Mouse (Mus musculus): ENCODE results near the gene Rarg. TPM values are rescaled to one million over a fixed set of nuclear protein-coding genes. Genes with fewer than 3 reads are reported as not detected.

The Rarg gene
- 3.6 TPM for polyA plus RNA-seq (2014; fragmentation: Illumina TruSeq; extraction: RNeasy Lipid Tissue Mini Kit (QIAGEN cat#74804); ENCODE audit: low read depth, low replicate concordance)

GRCm38 (mm10) chr15:102257202-102258075 lies at the start of gene Rarg:
Gene Rarg, minus strand, starts transcription at chr15:102257517.

GRCm38 (mm10) chr15:102295633-102296367 lies 38.5 kb upstream of the Rarg start, which contains the start of gene Espl1:
Gene Espl1, plus strand, starts transcription at chr15:102296266.

GRCm38 (mm10) chr15:102279092-102279782 lies 21.9 kb upstream of the Rarg start, which contains the start of gene Mfsd5:
Gene Mfsd5, plus strand, starts transcription at chr15:102279454.

GRCm38 (mm10) chr15:102270274-102270960 lies 13.1 kb upstream of the Rarg start, which contains the start of gene Gm9918:
Gene Gm9918, plus strand, starts transcription at chr15:102270563.

GRCm38 (mm10) chr15:102231748-102232147 lies 25.6 kb downstream of the Rarg start, which contains the start of gene Itgb7:
Gene Itgb7, minus strand, starts transcription at chr15:102231944.

GRCm38 (mm10) chr15:102204674-102205505 lies 52.4 kb downstream of the Rarg start, which contains the start of gene Csad:
Gene Csad, minus strand, starts transcription at chr15:102204724.

GRCm38 (mm10) chr15:102202971-102203834 lies 54.1 kb downstream of the Rarg start, which contains the start of gene Zfp740:
Gene Zfp740, plus strand, starts transcription at chr15:102203249.

Other genes starting within 250 kb of the Rarg start
- 14.7 TPM for gene Krt18, start 229.3 kb downstream of the Rarg start, polyA plus RNA-seq (2014; fragmentation: Illumina TruSeq; extraction: RNeasy Lipid Tissue Mini Kit (QIAGEN cat#74804); ENCODE audit: low read depth, low replicate concordance)
- gene Eif4b, start 183.7 kb downstream of the Rarg start, polyA plus RNA-seq (2014; fragmentation: Illumina TruSeq; extraction: RNeasy Lipid Tissue Mini Kit (QIAGEN cat#74804); ENCODE audit: low read depth, low replicate concordance) = 230 TPM
- gene Tns2, start 157.1 kb downstream of the Rarg start, polyA plus RNA-seq (2014; fragmentation: Illumina TruSeq; extraction: RNeasy Lipid Tissue Mini Kit (QIAGEN cat#74804); ENCODE audit: low read depth, low replicate concordance) = 17.3 TPM
- gene Spryd3, start 121.3 kb downstream of the Rarg start, polyA plus RNA-seq (2014; fragmentation: Illumina TruSeq; extraction: RNeasy Lipid Tissue Mini Kit (QIAGEN cat#74804); ENCODE audit: low read depth, low replicate concordance) = 1.5 TPM
- 0.41 TPM for gene Igfbp6, start 113.2 kb downstream of the Rarg start, polyA plus RNA-seq (2014; fragmentation: Illumina TruSeq; extraction: RNeasy Lipid Tissue Mini Kit (QIAGEN cat#74804); ENCODE audit: low read depth, low replicate concordance)
- 0.32 TPM for gene Soat2, start 107.0 kb downstream of the Rarg start, polyA plus RNA-seq (2014; fragmentation: Illumina TruSeq; extraction: RNeasy Lipid Tissue Mini Kit (QIAGEN cat#74804); ENCODE audit: low read depth, low replicate concordance)
- gene Zfp740, start 54.3 kb downstream of the Rarg start, polyA plus RNA-seq (2014; fragmentation: Illumina TruSeq; extraction: RNeasy Lipid Tissue Mini Kit (QIAGEN cat#74804); ENCODE audit: low read depth, low replicate concordance) = 47.3 TPM
- 18.2 TPM for gene Csad, start 52.8 kb downstream of the Rarg start, polyA plus RNA-seq (2014; fragmentation: Illumina TruSeq; extraction: RNeasy Lipid Tissue Mini Kit (QIAGEN cat#74804); ENCODE audit: low read depth, low replicate concordance)
- 0.47 TPM for gene Itgb7, start 25.6 kb downstream of the Rarg start, polyA plus RNA-seq (2014; fragmentation: Illumina TruSeq; extraction: RNeasy Lipid Tissue Mini Kit (QIAGEN cat#74804); ENCODE audit: low read depth, low replicate concordance)
- gene Gm9918, start 13.0 kb upstream of the Rarg start, polyA plus RNA-seq (2014; fragmentation: Illumina TruSeq; extraction: RNeasy Lipid Tissue Mini Kit (QIAGEN cat#74804); ENCODE audit: low read depth, low replicate concordance) = not detected
- 0.66 TPM for gene Mfsd5, start 21.9 kb upstream of the Rarg start, polyA plus RNA-seq (2014; fragmentation: Illumina TruSeq; extraction: RNeasy Lipid Tissue Mini Kit (QIAGEN cat#74804); ENCODE audit: low read depth, low replicate concordance)
- gene Espl1, start 38.7 kb upstream of the Rarg start, polyA plus RNA-seq (2014; fragmentation: Illumina TruSeq; extraction: RNeasy Lipid Tissue Mini Kit (QIAGEN cat#74804); ENCODE audit: low read depth, low replicate concordance) = 0.13 TPM
- 39.0 TPM for gene Pfdn5, start 68.6 kb upstream of the Rarg start, polyA plus RNA-seq (2014; fragmentation: Illumina TruSeq; extraction: RNeasy Lipid Tissue Mini Kit (QIAGEN cat#74804); ENCODE audit: low read depth, low replicate concordance)
- gene Myg1, start 74.2 kb upstream of the Rarg start, polyA plus RNA-seq (2014; fragmentation: Illumina TruSeq; extraction: RNeasy Lipid Tissue Mini Kit (QIAGEN cat#74804); ENCODE audit: low read depth, low replicate concordance) = 8.4 TPM
- 3.3 TPM for gene Aaas, start 93.3 kb upstream of the Rarg start, polyA plus RNA-seq (2014; fragmentation: Illumina TruSeq; extraction: RNeasy Lipid Tissue Mini Kit (QIAGEN cat#74804); ENCODE audit: low read depth, low replicate concordance)
- not detected for gene Sp7, start 109.7 kb upstream of the Rarg start, polyA plus RNA-seq (2014; fragmentation: Illumina TruSeq; extraction: RNeasy Lipid Tissue Mini Kit (QIAGEN cat#74804); ENCODE audit: low read depth, low replicate concordance)
- gene Sp1, start 148.6 kb upstream of the Rarg start, polyA plus RNA-seq (2014; fragmentation: Illumina TruSeq; extraction: RNeasy Lipid Tissue Mini Kit (QIAGEN cat#74804); ENCODE audit: low read depth, low replicate concordance) = 124 TPM
- gene Amhr2, start 187.8 kb upstream of the Rarg start, polyA plus RNA-seq (2014; fragmentation: Illumina TruSeq; extraction: RNeasy Lipid Tissue Mini Kit (QIAGEN cat#74804); ENCODE audit: low read depth, low replicate concordance) = not detected
- 196 TPM for gene Prr13, start 201.5 kb upstream of the Rarg start, polyA plus RNA-seq (2014; fragmentation: Illumina TruSeq; extraction: RNeasy Lipid Tissue Mini Kit (QIAGEN cat#74804); ENCODE audit: low read depth, low replicate concordance)
- gene Pcbp2, start 213.0 kb upstream of the Rarg start, polyA plus RNA-seq (2014; fragmentation: Illumina TruSeq; extraction: RNeasy Lipid Tissue Mini Kit (QIAGEN cat#74804); ENCODE audit: low read depth, low replicate concordance) = 677 TPM
- gene Gm10337, start 246.2 kb upstream of the Rarg start, polyA plus RNA-seq (2014; fragmentation: Illumina TruSeq; extraction: RNeasy Lipid Tissue Mini Kit (QIAGEN cat#74804); ENCODE audit: low read depth, low replicate concordance) = not detected

Data from sigmoid colon, adult 10 weeks (tissue).